Mouse (Mus musculus) MEL (cell line): ENCODE measurements around the gene Lrrc74a. TPM values are rescaled to one million over a fixed set of nuclear protein-coding genes. Genes with fewer than 3 reads are reported as not detected.

Experiments
- DNase-seq: peaks from one replicate; pipeline ENCODE4 v3.0.0; 2011; ENCODE audit warnings: low read depth, low spot score
- H3K27ac ChIP-seq: 2 replicates; pipeline ENCODE4 v1.5.1; 2012; ENCODE audit warnings: low read depth, mild to moderate bottlenecking, control low read depth, low read length, moderate library complexity; ENCODE audit not compliant: control insufficient read depth
- H3K27me3 ChIP-seq, 2 experiments: fragments of 150-350 bp in 1 of 2; sonication (generic) in 1 of 2; 2 replicates each; pipeline ENCODE4 v1.6.1; 2012; ENCODE audit warnings: low read length in 2 of 2, mild to moderate bottlenecking in 2 of 2, improper control_type of control experiment in 1 of 2, moderate library complexity in 1 of 2; ENCODE audit not compliant: insufficient read depth in 2 of 2, control insufficient read depth in 1 of 2
- H3K36me3 ChIP-seq, 2 experiments: 2 replicates each; pipeline ENCODE4 v1.6.1; 2012 to 2014; ENCODE audit warnings: low read length in 2 of 2, improper control_type of control experiment in 1 of 2, inconsistent platforms in 1 of 2, mild to moderate bottlenecking in 1 of 2; ENCODE audit not compliant: insufficient read depth in 2 of 2, control insufficient read depth in 1 of 2
- H3K4me1 ChIP-seq, 2 experiments: fragments of 150-350 bp in 1 of 2; sonication (generic) in 1 of 2; 2 replicates each; pipeline ENCODE4 v1.6.1; 2012; ENCODE audit warnings: low read length in 2 of 2, improper control_type of control experiment in 1 of 2, mild to moderate bottlenecking in 1 of 2; ENCODE audit not compliant: insufficient read depth in 2 of 2, control insufficient read depth in 1 of 2
- H3K4me3 ChIP-seq, 2 experiments: fragments of 150-350 bp in 1 of 2; sonication (generic) in 1 of 2; 2 replicates each; pipeline ENCODE4 v1.5.1; 2012; ENCODE audit warnings: low read depth in 2 of 2, low read length in 2 of 2, mild to moderate bottlenecking in 2 of 2, moderate library complexity in 2 of 2, control low read depth in 1 of 2, improper control_type of control experiment in 1 of 2; ENCODE audit not compliant: control insufficient read depth in 1 of 2, insufficient read depth in 1 of 2
- H3K79me2 ChIP-seq: 2 replicates; pipeline ENCODE4 v1.6.1; 2012; ENCODE audit warnings: mild to moderate bottlenecking, low read length, moderate library complexity; ENCODE audit not compliant: control insufficient read depth, poor library complexity, insufficient read depth
- H3K9ac ChIP-seq: 2 replicates; pipeline ENCODE4 v1.6.1; 2012; ENCODE audit warnings: low read depth, mild to moderate bottlenecking, control low read depth, low read length, moderate library complexity; ENCODE audit not compliant: control insufficient read depth, poor library complexity, severe bottlenecking
- H3K9me3 ChIP-seq: fragments of 150-350 bp; sonication (generic); replicated peaks from 2 replicates; pipeline ENCODE4 v1.6.1; 2012; ENCODE audit warnings: mild to moderate bottlenecking, low read length, improper control_type of control experiment, moderate library complexity; ENCODE audit not compliant: insufficient read depth
- BHLHE40 ChIP-seq: IDR thresholded peaks from 2 replicates; pipeline ENCODE4 v1.6.1; 2012; ENCODE audit warnings: low read depth, mild to moderate bottlenecking, inconsistent platforms, low read length, improper control_type of control experiment, borderline replicate concordance
- CTCF ChIP-seq, 3 experiments: IDR thresholded peaks in 2 of 3; conservative IDR thresholded peaks in 1 of 3; 2 replicates each; pipeline ENCODE4 v1.5.1; 2011 to 2012; ENCODE audit warnings: low read length in 3 of 3, low read depth in 2 of 3, mild to moderate bottlenecking in 2 of 3, improper control_type of control experiment in 1 of 3, inconsistent platforms in 1 of 3, mixed read lengths in 1 of 3, moderate library complexity in 1 of 3; ENCODE audit not compliant: control insufficient read depth in 1 of 3, insufficient read depth in 1 of 3, poor library complexity in 1 of 3, severe bottlenecking in 1 of 3
- E2F4 ChIP-seq: IDR thresholded peaks from 2 replicates; pipeline ENCODE4 v1.6.1; 2011; ENCODE audit warnings: low read depth, low read length, improper control_type of control experiment, borderline replicate concordance
- EP300 ChIP-seq, 2 experiments: IDR thresholded peaks; 2 replicates each; pipeline ENCODE4 v1.6.1; 2011; ENCODE audit warnings: improper control_type of control experiment in 2 of 2, low read length in 2 of 2, low read depth in 1 of 2, mild to moderate bottlenecking in 1 of 2
- GATA1 ChIP-seq: IDR thresholded peaks from 2 replicates; pipeline ENCODE4 v1.6.1; 2011; ENCODE audit warnings: low read depth, low read length, improper control_type of control experiment
- KAT2A ChIP-seq: conservative IDR thresholded peaks from 2 replicates; pipeline ENCODE4 v1.6.1; 2012; ENCODE audit warnings: low read depth, low read length, improper control_type of control experiment, inconsistent platforms
- MAFK ChIP-seq: IDR thresholded peaks from 2 replicates; pipeline ENCODE4 v1.6.1; 2011; ENCODE audit warnings: low read depth, mild to moderate bottlenecking, low read length, improper control_type of control experiment, borderline replicate concordance
- MAX ChIP-seq: IDR thresholded peaks from 2 replicates; pipeline ENCODE4 v1.6.1; 2011; ENCODE audit warnings: low read length, improper control_type of control experiment
- MAZ ChIP-seq: IDR thresholded peaks from 2 replicates; pipeline ENCODE4 v1.6.1; 2012; ENCODE audit warnings: low read depth, mild to moderate bottlenecking, inconsistent platforms, low read length, improper control_type of control experiment
- MXI1 ChIP-seq: IDR thresholded peaks from 2 replicates; pipeline ENCODE4 v1.6.1; 2011; ENCODE audit warnings: mild to moderate bottlenecking, low read depth, low read length, improper control_type of control experiment
- NRF1 ChIP-seq: IDR thresholded peaks from 2 replicates; pipeline ENCODE4 v1.6.1; 2014; ENCODE audit warnings: low read depth, mild to moderate bottlenecking, inconsistent platforms, low read length, improper control_type of control experiment, moderate library complexity; ENCODE audit not compliant: poor library complexity, insufficient read depth, severe bottlenecking
- POLR2AphosphoS2 ChIP-seq: IDR thresholded peaks from 2 replicates; pipeline ENCODE4 v1.6.1; 2011; ENCODE audit warnings: low read length, improper control_type of control experiment
- RAD21 ChIP-seq: IDR thresholded peaks from 2 replicates; pipeline ENCODE4 v1.6.1; 2011; ENCODE audit warnings: mild to moderate bottlenecking, low read depth, low read length, improper control_type of control experiment
- RCOR1 ChIP-seq: IDR thresholded peaks from 2 replicates; pipeline ENCODE4 v1.6.1; 2012; ENCODE audit warnings: low read depth, mild to moderate bottlenecking, inconsistent platforms, low read length, improper control_type of control experiment
- TCF12 ChIP-seq: IDR thresholded peaks from 2 replicates; pipeline ENCODE4 v1.6.1; 2014; ENCODE audit warnings: low read depth, mild to moderate bottlenecking, inconsistent platforms, low read length, improper control_type of control experiment, moderate library complexity
- UBTF ChIP-seq: IDR thresholded peaks from 2 replicates; pipeline ENCODE4 v1.6.1; 2012; ENCODE audit warnings: low read depth, mild to moderate bottlenecking, inconsistent platforms, low read length, improper control_type of control experiment, moderate library complexity, borderline replicate concordance; ENCODE audit not compliant: insufficient read depth
- USF1 ChIP-seq: IDR thresholded peaks from 2 replicates; pipeline ENCODE4 v1.6.1; 2014; ENCODE audit warnings: low read depth, mild to moderate bottlenecking, inconsistent platforms, low read length, improper control_type of control experiment, moderate library complexity
- USF2 ChIP-seq, 2 experiments: IDR thresholded peaks; 2 replicates each; pipeline ENCODE4 v1.6.1; 2011 to 2012; ENCODE audit warnings: improper control_type of control experiment in 2 of 2, low read length in 2 of 2, borderline replicate concordance in 1 of 2, inconsistent platforms in 1 of 2, low read depth in 1 of 2, mild to moderate bottlenecking in 1 of 2; ENCODE audit not compliant: insufficient read depth in 1 of 2
- ZC3H11A ChIP-seq: IDR thresholded peaks from 2 replicates; pipeline ENCODE4 v1.6.1; 2012; ENCODE audit warnings: low read depth, mild to moderate bottlenecking, inconsistent platforms, low read length, improper control_type of control experiment
- polyA plus RNA-seq, 2 experiments: library from polyadenylated mRNA; stranded (reverse) in 1 of 2; unstranded in 1 of 2; fragments of >175 nt in 1 of 2; fragments of >200 nt in 1 of 2; gene quantifications; 2 replicates each; pipeline versions ENCODE4 v1.2.1 to v1.2.4; 2012; ENCODE audit warnings: low replicate concordance in 2 of 2, low read depth in 1 of 2; ENCODE audit not compliant: insufficient read length in 2 of 2, insufficient read depth in 1 of 2, missing spikeins in 1 of 2
- total RNA-seq: library from RNA; depleted of rRNA; stranded (reverse); fragments of 300-350 nt; gene quantifications from 2 replicates; pipeline ENCODE4 v1.2.3, GENCODE M21; 2012

The Lrrc74a gene
- total and polyA plus RNA-seq, 3 experiments, result not detected

- no peak for DNase-seq
- Histone ChIP-seq H3K36me3 (peaks cover 0 to 6% of the 10 kb centered on the region in 2 experiments; a peak in 2 of 4 replicates), H3K79me2 (no peaks in the 10 kb centered on the region), H3K4me3 (no peak overlapping the region), H3K27ac (no peak overlapping the region), H3K4me1 (peaks cover 2 to 16% of the 10 kb centered on the region in 2 experiments; a peak in 3 of 4 replicates), H3K27me3 (no peaks in the 10 kb centered on the region), H3K9ac (no peak overlapping the region), H3K9me3 (no peaks in the 10 kb centered on the region)
- TF ChIP-seq EP300 (IDR thresholded peaks at IDR 0.05; ENCODE audit: low read depth in 1 of 2, low read length in 2 of 2), result no peak
- no peak for TF ChIP-seq POLR2AphosphoS2
- TF ChIP-seq NRF1, result no peak
- no peak for TF ChIP-seq RAD21
- no peak for TF ChIP-seq KAT2A
- TF ChIP-seq TCF12, result no peak
- no peak for TF ChIP-seq E2F4
- TF ChIP-seq RCOR1, result no peak
- TF ChIP-seq ZC3H11A, result no peak
- no peak for TF ChIP-seq MAX
- TF ChIP-seq UBTF, result no peak
- no peak for TF ChIP-seq CTCF (IDR thresholded peaks at IDR 0.05 in 2 of 3, conservative IDR thresholded peaks at IDR 0.05 in 1 of 3; ENCODE audit: control insufficient read depth in 1 of 3, insufficient read depth in 1 of 3, low read depth in 2 of 3, low read length in 3 of 3, poor library complexity in 1 of 3, severe bottlenecking in 1 of 3)
- TF ChIP-seq BHLHE40, result no peak
These were observed 71.1 kb downstream of the Lrrc74a start for GRCm38 (mm10) chr12:86805315-86805714.

GRCm38 (mm10) chr12:86806031-86806922 is 72.1 kb downstream of the Lrrc74a start:
- no peaks in the 10 kb centered on the region for H3K79me2 ChIP-seq
- H3K9me3 ChIP-seq, result no peaks in the 10 kb centered on the region
- H3K27ac ChIP-seq, result no peak overlapping the region
- peaks cover 0 to 8% of the 10 kb centered on the region in 2 experiments; a peak in 2 of 4 replicates for H3K36me3 ChIP-seq
- no peak for TF ChIP-seq MXI1
- no peak for TF ChIP-seq MAFK
- no peak for TF ChIP-seq USF2 (IDR thresholded peaks at IDR 0.05; ENCODE audit: borderline replicate concordance in 1 of 2, insufficient read depth in 1 of 2, low read depth in 1 of 2, low read length in 2 of 2)
- no peak for TF ChIP-seq GATA1
- no peak for TF ChIP-seq MAZ
- TF ChIP-seq UBTF, result no peak
- no peak for TF ChIP-seq RCOR1
- TF ChIP-seq USF1, result 0 out of 2 replicates have a peak, but pooled peaks have one; percentile 26
- no peak for TF ChIP-seq EP300 (IDR thresholded peaks at IDR 0.05; ENCODE audit: low read depth in 1 of 2, low read length in 2 of 2)
- TF ChIP-seq, all 39 proteins: peak for 1
- DNase-seq, result no peak
- no peaks in the 10 kb centered on the region for H3K27me3 ChIP-seq
- H3K9ac ChIP-seq, result no peak overlapping the region
- H3K4me3 ChIP-seq, result no peak overlapping the region
- H3K4me1 ChIP-seq, result peaks cover 2 to 22% of the 10 kb centered on the region in 2 experiments; a peak in 3 of 4 replicates
